Mouse (Mus musculus): ENCODE measurements around the gene Ncapd3. TPM values are rescaled to one million over a fixed set of nuclear protein-coding genes. Genes with fewer than 3 reads are reported as not detected.

Ncapd3 gene
- polyA plus RNA-seq, 1 experiment from 2014 or later = 35.1 TPM

- H3K4me1 ChIP-seq (replicated peaks; ENCODE audit: control insufficient read depth, insufficient read depth, low read length) = peaks cover 23% of the 10 kb centered on the region
- no peak overlapping the region for H3K4me2 ChIP-seq (ENCODE audit: low read depth, low read length)
- H3K9ac ChIP-seq (ENCODE audit: low read length) = no peak overlapping the region
- no peak overlapping the region for H3K4me3 ChIP-seq (ENCODE audit: low read length)
- H3K27ac ChIP-seq (ENCODE audit: low read length) = no peak overlapping the region
- no peaks in the 10 kb centered on the region; the same call in 1 of the 2 replicates for H3K36me3 ChIP-seq (ENCODE audit: control insufficient read depth, insufficient read depth, low read length)
- WGBS = 71% methylated on average over 1 of the region's 1 CpGs
- no peak for ATAC-seq (ENCODE audit: low read depth)
- H3K27me3 ChIP-seq (ENCODE audit: control insufficient read depth, insufficient read depth, low read depth, low read length) = no peaks in the 10 kb centered on the region
- H3K9me3 ChIP-seq (ENCODE audit: control insufficient read depth, low read length) = no peaks in the 10 kb centered on the region
Observed at GRCm38 (mm10) chr9:27026708-27027107, 3.3 kb upstream of the Ncapd3 start.

GRCm38 (mm10) chr9:27029022-27029827 is 750 bp upstream of the Ncapd3 start:
- H3K27ac ChIP-seq (ENCODE audit: low read length) = peak overlapping the region; percentile 91
- ATAC-seq (ENCODE audit: low read depth) = peak; percentile 29
- H3K4me2 ChIP-seq (ENCODE audit: low read depth, low read length) = peak overlapping the region; percentile 91
- peak overlapping the region; percentile 97 for H3K9ac ChIP-seq (ENCODE audit: low read length)
- peak overlapping the region; percentile 97 for H3K4me3 ChIP-seq (ENCODE audit: low read length)
- H3K27me3 ChIP-seq (ENCODE audit: control insufficient read depth, insufficient read depth, low read depth, low read length) = no peaks in the 10 kb centered on the region
- H3K4me1 ChIP-seq (replicated peaks; ENCODE audit: control insufficient read depth, insufficient read depth, low read length) = peaks cover 31% of the 10 kb centered on the region
- H3K9me3 ChIP-seq (ENCODE audit: control insufficient read depth, low read length) = no peaks in the 10 kb centered on the region
- H3K36me3 ChIP-seq (ENCODE audit: control insufficient read depth, insufficient read depth, low read length) = no peaks in the 10 kb centered on the region
- WGBS = under 1% methylated on average over 52 of the region's 52 CpGs

GRCm38 (mm10) chr9:27030763-27031100 is 757 bp downstream of the Ncapd3 start:
- peak; percentile 22 for ATAC-seq (ENCODE audit: low read depth)
- peaks cover 31% of the 10 kb centered on the region for H3K4me1 ChIP-seq (replicated peaks; ENCODE audit: control insufficient read depth, insufficient read depth, low read length)
- H3K4me3 ChIP-seq (ENCODE audit: low read length) = peak overlapping the region; percentile 97
- H3K9me3 ChIP-seq (ENCODE audit: control insufficient read depth, low read length) = no peaks in the 10 kb centered on the region
- H3K9ac ChIP-seq (ENCODE audit: low read length) = peak overlapping the region; percentile 85
- H3K27ac ChIP-seq (ENCODE audit: low read length) = 0 out of 2 replicates have a peak overlapping the region, but pooled peaks have one; percentile 41
- under 1% methylated on average over 17 of the region's 17 CpGs for WGBS
- no peaks in the 10 kb centered on the region for H3K27me3 ChIP-seq (ENCODE audit: control insufficient read depth, insufficient read depth, low read depth, low read length)
- peak overlapping the region; percentile 82 for H3K4me2 ChIP-seq (ENCODE audit: low read depth, low read length)
- no peaks in the 10 kb centered on the region for H3K36me3 ChIP-seq (ENCODE audit: control insufficient read depth, insufficient read depth, low read length)

DNA sequence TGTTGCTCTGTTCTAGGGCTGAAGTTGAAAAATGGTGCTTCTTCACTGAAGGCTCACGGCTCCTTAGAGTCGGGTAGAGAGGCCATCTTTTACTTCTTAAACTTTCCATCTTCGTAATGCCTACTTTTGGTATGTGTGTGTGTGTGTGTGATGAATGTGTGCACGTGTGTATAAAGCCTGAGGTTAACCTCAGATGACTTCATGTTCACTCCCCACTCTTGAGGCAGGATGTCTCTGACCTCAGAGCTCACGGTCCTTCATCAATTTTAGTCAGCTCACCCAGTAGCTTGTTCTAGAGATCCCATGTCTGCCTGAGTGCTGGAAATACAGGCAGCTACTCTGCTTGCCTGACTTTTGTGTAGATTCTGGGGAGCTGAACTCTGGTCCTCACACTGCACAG is 13.9 kb downstream of the Ncapd3 start:
- Histone ChIP-seq H3K4me2 (ENCODE audit: low read depth, low read length) (no peak overlapping the region), H3K9ac (ENCODE audit: low read length) (no peak overlapping the region), H3K36me3 (ENCODE audit: control insufficient read depth, insufficient read depth, low read length) (peaks cover 43% of the 10 kb centered on the region), H3K27ac (ENCODE audit: low read length) (no peak overlapping the region), H3K9me3 (ENCODE audit: control insufficient read depth, low read length) (no peaks in the 10 kb centered on the region), H3K4me1 (replicated peaks; ENCODE audit: control insufficient read depth, insufficient read depth, low read length) (no peaks in the 10 kb centered on the region), H3K4me3 (ENCODE audit: low read length) (no peak overlapping the region), H3K27me3 (ENCODE audit: control insufficient read depth, insufficient read depth, low read depth, low read length) (no peaks in the 10 kb centered on the region)
- WGBS = 82% methylated on average over 5 of the region's 5 CpGs
- ATAC-seq (ENCODE audit: low read depth) = no peak

DNA sequence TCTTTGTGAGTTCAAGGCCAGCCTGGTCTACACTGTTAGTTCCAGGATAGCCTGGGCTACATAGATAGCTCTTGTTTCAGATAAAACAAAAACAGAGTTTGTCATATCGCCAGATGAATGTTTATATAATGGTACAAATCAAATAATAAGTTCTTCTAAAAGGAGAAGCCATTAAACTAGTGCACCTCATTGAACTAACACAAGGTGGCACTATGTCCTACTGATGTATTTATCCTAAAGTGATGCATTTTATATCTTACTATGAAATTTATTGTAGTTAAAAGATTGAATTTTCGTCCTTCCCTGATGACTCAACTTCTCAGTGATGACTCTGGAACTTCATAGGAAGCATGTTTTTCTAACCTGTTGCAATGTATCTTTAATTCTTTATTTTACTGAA is 19.5 kb downstream of the Ncapd3 start:
- Histone ChIP-seq H3K4me3 (ENCODE audit: low read length) (no peak overlapping the region), H3K4me1 (replicated peaks; ENCODE audit: control insufficient read depth, insufficient read depth, low read length) (no peaks in the 10 kb centered on the region), H3K27me3 (ENCODE audit: control insufficient read depth, insufficient read depth, low read depth, low read length) (no peaks in the 10 kb centered on the region), H3K4me2 (ENCODE audit: low read depth, low read length) (no peak overlapping the region), H3K9me3 (ENCODE audit: control insufficient read depth, low read length) (no peaks in the 10 kb centered on the region), H3K36me3 (ENCODE audit: control insufficient read depth, insufficient read depth, low read length) (peaks cover 48% of the 10 kb centered on the region), H3K9ac (ENCODE audit: low read length) (no peak overlapping the region), H3K27ac (ENCODE audit: low read length) (no peak overlapping the region)
- no peak for ATAC-seq (ENCODE audit: low read depth)
- WGBS = 76% methylated on average over 2 of the region's 2 CpGs

DNA sequence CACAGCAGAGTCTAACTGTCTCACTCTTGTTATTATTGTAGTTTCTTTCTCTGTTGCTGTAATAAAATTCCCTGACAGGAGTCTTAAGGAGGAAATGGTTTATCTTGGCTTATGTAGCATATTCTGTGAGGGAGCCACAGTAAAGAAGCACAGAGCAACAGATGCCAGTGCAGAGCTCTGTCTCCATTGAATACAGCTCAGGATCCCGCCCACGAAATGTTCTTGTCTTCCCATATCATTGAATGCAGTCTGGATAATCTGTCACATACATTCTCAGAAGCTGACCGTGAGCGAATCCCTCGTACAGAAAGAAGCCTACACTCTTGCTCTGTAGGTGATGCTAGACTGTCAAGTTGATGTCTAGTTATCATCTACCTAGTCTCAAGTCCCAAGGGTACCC is 28.4 kb downstream of the Ncapd3 start:
- no peak overlapping the region for H3K9ac ChIP-seq (ENCODE audit: low read length)
- no peak overlapping the region for H3K27ac ChIP-seq (ENCODE audit: low read length)
- H3K36me3 ChIP-seq (ENCODE audit: control insufficient read depth, insufficient read depth, low read length) = peaks cover 44% of the 10 kb centered on the region
- no peak for ATAC-seq (ENCODE audit: low read depth)
- H3K4me3 ChIP-seq (ENCODE audit: low read length) = no peak overlapping the region
- H3K4me1 ChIP-seq (replicated peaks; ENCODE audit: control insufficient read depth, insufficient read depth, low read length) = no peaks in the 10 kb centered on the region
- H3K4me2 ChIP-seq (ENCODE audit: low read depth, low read length) = no peak overlapping the region
- H3K9me3 ChIP-seq (ENCODE audit: control insufficient read depth, low read length) = no peaks in the 10 kb centered on the region
- no peaks in the 10 kb centered on the region for H3K27me3 ChIP-seq (ENCODE audit: control insufficient read depth, insufficient read depth, low read depth, low read length)
- 96% methylated on average over 5 of the region's 5 CpGs for WGBS

- H3K4me1 ChIP-seq (replicated peaks; ENCODE audit: control insufficient read depth, insufficient read depth, low read length) = no peaks in the 10 kb centered on the region
- ATAC-seq (ENCODE audit: low read depth) = no peak
- WGBS = 89% methylated on average over 4 of the region's 4 CpGs
- no peak overlapping the region for H3K9ac ChIP-seq (ENCODE audit: low read length)
- H3K9me3 ChIP-seq (ENCODE audit: control insufficient read depth, low read length) = no peaks in the 10 kb centered on the region
- peaks cover 45% of the 10 kb centered on the region for H3K36me3 ChIP-seq (ENCODE audit: control insufficient read depth, insufficient read depth, low read length)
- no peaks in the 10 kb centered on the region for H3K27me3 ChIP-seq (ENCODE audit: control insufficient read depth, insufficient read depth, low read depth, low read length)
- no peak overlapping the region for H3K4me2 ChIP-seq (ENCODE audit: low read depth, low read length)
- H3K27ac ChIP-seq (ENCODE audit: low read length) = no peak overlapping the region
- H3K4me3 ChIP-seq (ENCODE audit: low read length) = no peak overlapping the region
Observed at GRCm38 (mm10) chr9:27070895-27071294, 40.9 kb downstream of the Ncapd3 start.

DNA sequence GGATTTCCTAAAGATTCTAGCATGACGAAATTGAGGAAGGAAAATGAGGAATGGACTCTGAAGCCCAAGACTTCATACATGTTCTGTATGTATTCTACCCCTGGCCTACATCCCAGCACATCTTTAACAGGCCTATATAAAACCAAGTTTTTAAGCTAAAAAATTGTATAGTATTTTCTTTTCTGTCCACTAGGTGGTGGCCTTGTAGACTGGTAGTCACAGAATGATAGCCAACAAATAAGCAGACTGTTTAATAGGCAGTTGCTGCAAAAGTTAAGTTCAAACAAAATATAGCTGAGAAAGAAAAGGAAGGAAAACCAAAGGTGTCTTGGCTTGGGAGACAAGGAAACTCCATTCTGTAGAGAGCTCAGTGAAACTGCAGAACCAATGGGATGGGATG is 44.7 kb downstream of the Ncapd3 start:
- no peak overlapping the region for H3K4me3 ChIP-seq (ENCODE audit: low read length)
- ATAC-seq (ENCODE audit: low read depth) = no peak
- H3K4me1 ChIP-seq (replicated peaks; ENCODE audit: control insufficient read depth, insufficient read depth, low read length) = no peaks in the 10 kb centered on the region
- no peaks in the 10 kb centered on the region for H3K9me3 ChIP-seq (ENCODE audit: control insufficient read depth, low read length)
- H3K4me2 ChIP-seq (ENCODE audit: low read depth, low read length) = no peak overlapping the region
- 70% methylated on average over 1 of the region's 1 CpGs for WGBS
- no peak overlapping the region for H3K27ac ChIP-seq (ENCODE audit: low read length)
- H3K36me3 ChIP-seq (ENCODE audit: control insufficient read depth, insufficient read depth, low read length) = peaks cover 28% of the 10 kb centered on the region
- no peaks in the 10 kb centered on the region for H3K27me3 ChIP-seq (ENCODE audit: control insufficient read depth, insufficient read depth, low read depth, low read length)
- no peak overlapping the region for H3K9ac ChIP-seq (ENCODE audit: low read length)

GRCm38 (mm10) chr9:27075812-27076211 is 45.8 kb downstream of the Ncapd3 start:
- peaks cover 26% of the 10 kb centered on the region for H3K36me3 ChIP-seq (ENCODE audit: control insufficient read depth, insufficient read depth, low read length)
- no peak overlapping the region for H3K4me3 ChIP-seq (ENCODE audit: low read length)
- H3K9me3 ChIP-seq (ENCODE audit: control insufficient read depth, low read length) = no peaks in the 10 kb centered on the region
- no peaks in the 10 kb centered on the region for H3K27me3 ChIP-seq (ENCODE audit: control insufficient read depth, insufficient read depth, low read depth, low read length)
- H3K9ac ChIP-seq (ENCODE audit: low read length) = no peak overlapping the region
- ATAC-seq (ENCODE audit: low read depth) = no peak
- no peak overlapping the region for H3K4me2 ChIP-seq (ENCODE audit: low read depth, low read length)
- H3K27ac ChIP-seq (ENCODE audit: low read length) = no peak overlapping the region
- H3K4me1 ChIP-seq (replicated peaks; ENCODE audit: control insufficient read depth, insufficient read depth, low read length) = no peaks in the 10 kb centered on the region
